Mouse (Mus musculus) forebrain, embryonic 12.5 days (tissue): Measurements from ENCODE around the gene Kcnma1. TPM values are rescaled to one million over a fixed set of nuclear protein-coding genes. Genes with fewer than 3 reads are reported as not detected.

Source experiments
- ATAC-seq: fragments of 200-750 bp; cut with Nextera tagmentation; 2 replicates; pipeline ENCODE4 v1.8.0; 2017; ENCODE audit warnings: moderate TSS enrichment; ENCODE audit not compliant: low FRiP score
- H3K27ac ChIP-seq: fragments of 300-500 bp; sonication (generic); 2 replicates; pipeline ENCODE4 v1.5.1; 2016; ENCODE audit warnings: mild to moderate bottlenecking
- H3K27me3 ChIP-seq: fragments of 300-500 bp; sonication (generic); 2 replicates; pipeline ENCODE4 v1.6.1; 2016; ENCODE audit warnings: mild to moderate bottlenecking
- H3K36me3 ChIP-seq: fragments of 300-500 bp; sonication (generic); replicated peaks from 2 replicates; pipeline ENCODE4 v1.6.1; 2016; ENCODE audit warnings: mild to moderate bottlenecking
- H3K4me1 ChIP-seq: fragments of 300-500 bp; sonication (generic); 2 replicates; pipeline ENCODE4 v1.6.1; 2016
- H3K4me2 ChIP-seq: fragments of 300-500 bp; sonication (generic); 2 replicates; pipeline ENCODE4 v1.6.1; 2016; ENCODE audit warnings: mild to moderate bottlenecking, moderate library complexity
- H3K4me3 ChIP-seq: fragments of 300-500 bp; sonication (generic); replicated peaks from 2 replicates; pipeline ENCODE4 v1.5.1; 2016; ENCODE audit warnings: mild to moderate bottlenecking
- H3K9ac ChIP-seq: fragments of 300-500 bp; sonication (generic); 2 replicates; pipeline ENCODE4 v1.6.1; 2016; ENCODE audit warnings: mild to moderate bottlenecking
- H3K9me3 ChIP-seq: fragments of 300-500 bp; sonication (generic); 2 replicates; pipeline ENCODE4 v1.6.1; 2016
- WGBS: fragments of 180-500 bp; shearing (Covaris S2); methylation state at CpG from one replicate; pipeline ENCODE4 v1.1.7; 2016; 5-methylcytosine and 5-hydroxymethylcytosine counted together
- polyA plus RNA-seq: library from polyadenylated mRNA; unstranded; fragments of >200 nt; fragmentation: Nextera tagmentation; extraction: Ambion mirVana; gene quantifications from 2 replicates; pipeline ENCODE4 v1.2.1, GENCODE M21; 2016

The Kcnma1 gene
- polyA plus RNA-seq, 1 experiment from 2014 or later, result 2.6 TPM

GRCm38 (mm10) chr14:23397642-23398041, 616.6 kb downstream of the Kcnma1 start:
- Histone ChIP-seq H3K27me3 (peaks cover 30% of the 10 kb centered on the region), H3K4me3 (no peak overlapping the region)
- ATAC-seq, result no peak

GRCm38 (mm10) chr14:23391566-23391965, 622.7 kb downstream of the Kcnma1 start:
- WGBS, result 65% methylated on average over 3 of the region's 3 CpGs
- H3K4me2 ChIP-seq, result no peak overlapping the region
- no peaks in the 10 kb centered on the region for H3K9me3 ChIP-seq
- H3K9ac ChIP-seq, result no peak overlapping the region
- ATAC-seq, result no peak
- peaks cover 31% of the 10 kb centered on the region for H3K27me3 ChIP-seq
- H3K27ac ChIP-seq, result no peak overlapping the region
- H3K36me3 ChIP-seq, result no peaks in the 10 kb centered on the region
- no peaks in the 10 kb centered on the region for H3K4me1 ChIP-seq
- H3K4me3 ChIP-seq, result no peak overlapping the region

More at GRCm38 (mm10) chr14:23397642-23398041, 616.6 kb downstream of the Kcnma1 start:
- Histone ChIP-seq H3K4me1 (no peaks in the 10 kb centered on the region; the same call in 1 of the 2 replicates), H3K4me2 (no peak overlapping the region), H3K9ac (no peak overlapping the region), H3K9me3 (no peaks in the 10 kb centered on the region), H3K27ac (no peak overlapping the region), H3K36me3 (no peaks in the 10 kb centered on the region)
- 3% methylated on average over 1 of the region's 1 CpGs for WGBS

- Histone ChIP-seq H3K27me3 (peaks cover 36% of the 10 kb centered on the region), H3K4me1 (peaks cover 6% of the 10 kb centered on the region), H3K9me3 (no peaks in the 10 kb centered on the region), H3K4me2 (no peak overlapping the region), H3K9ac (no peak overlapping the region), H3K4me3 (no peak overlapping the region), H3K27ac (no peak overlapping the region), H3K36me3 (no peaks in the 10 kb centered on the region)
- no peak for ATAC-seq
- 55% methylated on average over 5 of the region's 5 CpGs for WGBS
These were observed 623.5 kb downstream of the Kcnma1 start for GRCm38 (mm10) chr14:23390768-23391167.

GRCm38 (mm10) chr14:23390161-23390560, 624.1 kb downstream of the Kcnma1 start:
- Histone ChIP-seq H3K27me3 (peaks cover 32% of the 10 kb centered on the region), H3K4me2 (no peak overlapping the region), H3K9ac (no peak overlapping the region), H3K4me1 (peaks cover 6% of the 10 kb centered on the region), H3K9me3 (no peaks in the 10 kb centered on the region), H3K4me3 (no peak overlapping the region), H3K27ac (no peak overlapping the region), H3K36me3 (no peaks in the 10 kb centered on the region)
- ATAC-seq, result no peak
- 57% methylated on average over 4 of the region's 4 CpGs for WGBS

- Histone ChIP-seq H3K4me2 (no peak overlapping the region), H3K36me3 (no peaks in the 10 kb centered on the region), H3K27ac (no peak overlapping the region), H3K9ac (no peak overlapping the region), H3K27me3 (peaks cover 53% of the 10 kb centered on the region), H3K9me3 (no peaks in the 10 kb centered on the region), H3K4me1 (peaks cover 6% of the 10 kb centered on the region), H3K4me3 (no peak overlapping the region)
- WGBS, result 96% methylated on average over 3 of the region's 3 CpGs
- ATAC-seq, result no peak
These were observed 627.5 kb downstream of the Kcnma1 start for GRCm38 (mm10) chr14:23386786-23387185.

- 27% methylated on average over 11 of the region's 11 CpGs for WGBS
These were observed 628.3 kb downstream of the Kcnma1 start for GRCm38 (mm10) chr14:23385776-23386608.

GRCm38 (mm10) chr14:23378351-23379087, 635.8 kb downstream of the Kcnma1 start:
- H3K9me3 ChIP-seq, result no peaks in the 10 kb centered on the region
- peaks cover 16% of the 10 kb centered on the region for H3K4me1 ChIP-seq
- H3K4me3 ChIP-seq, result no peak overlapping the region
- H3K36me3 ChIP-seq, result no peaks in the 10 kb centered on the region
- 5% methylated on average over 6 of the region's 6 CpGs for WGBS
- ATAC-seq, result peak; percentile 71
- 0 out of 2 replicates have a peak overlapping the region, but pooled peaks have one; percentile 8 for H3K4me2 ChIP-seq
- H3K27me3 ChIP-seq, result peaks cover 87% of the 10 kb centered on the region
- no peak overlapping the region for H3K9ac ChIP-seq
- H3K27ac ChIP-seq, result no peak overlapping the region

More at GRCm38 (mm10) chr14:23385776-23386608, 628.3 kb downstream of the Kcnma1 start:
- Histone ChIP-seq H3K27ac (peak overlapping the region; percentile 36; the same call in 1 of the 2 replicates), H3K4me2 (no peak overlapping the region), H3K27me3 (peaks cover 56% of the 10 kb centered on the region), H3K9ac (no peak overlapping the region), H3K9me3 (no peaks in the 10 kb centered on the region), H3K4me3 (no peak overlapping the region), H3K4me1 (peaks cover 6% of the 10 kb centered on the region), H3K36me3 (no peaks in the 10 kb centered on the region)
- ATAC-seq, result peak; percentile 75; the same call in 1 of the 2 replicates

GRCm38 (mm10) chr14:23372021-23372420, 642.3 kb downstream of the Kcnma1 start:
- H3K27me3 ChIP-seq, result peaks cover 38% of the 10 kb centered on the region

GRCm38 (mm10) chr14:23360491-23360995, 653.7 kb downstream of the Kcnma1 start:
- ATAC-seq, result peak; percentile 17; the same call in 1 of the 2 replicates
- peaks cover 18% of the 10 kb centered on the region for H3K4me1 ChIP-seq
- no peak overlapping the region for H3K4me2 ChIP-seq
- 57% methylated on average over 11 of the region's 11 CpGs for WGBS
- no peak overlapping the region for H3K4me3 ChIP-seq
- no peaks in the 10 kb centered on the region for H3K9me3 ChIP-seq
- no peaks in the 10 kb centered on the region for H3K36me3 ChIP-seq
- no peak overlapping the region for H3K9ac ChIP-seq
- H3K27me3 ChIP-seq, result peaks cover 23% of the 10 kb centered on the region; the same call in 1 of the 2 replicates
- peak overlapping the region; percentile 53 for H3K27ac ChIP-seq

More at GRCm38 (mm10) chr14:23372021-23372420, 642.3 kb downstream of the Kcnma1 start:
- no peak for ATAC-seq
- no peaks in the 10 kb centered on the region for H3K36me3 ChIP-seq
- H3K27ac ChIP-seq, result no peak overlapping the region
- 58% methylated on average over 3 of the region's 3 CpGs for WGBS
- no peaks in the 10 kb centered on the region for H3K9me3 ChIP-seq
- no peak overlapping the region for H3K9ac ChIP-seq
- no peaks in the 10 kb centered on the region for H3K4me1 ChIP-seq
- no peak overlapping the region for H3K4me3 ChIP-seq
- no peak overlapping the region for H3K4me2 ChIP-seq

- WGBS, result 94% methylated on average over 6 of the region's 6 CpGs
- no peak overlapping the region for H3K4me3 ChIP-seq
- no peak overlapping the region for H3K4me2 ChIP-seq
These were observed 655.5 kb downstream of the Kcnma1 start for GRCm38 (mm10) chr14:23358776-23359175.

GRCm38 (mm10) chr14:23357529-23358278, 656.6 kb downstream of the Kcnma1 start:
- H3K4me1 ChIP-seq, result peaks cover 14% of the 10 kb centered on the region
- H3K9me3 ChIP-seq, result no peaks in the 10 kb centered on the region
- no peaks in the 10 kb centered on the region for H3K36me3 ChIP-seq
- no peak overlapping the region for H3K4me2 ChIP-seq
- no peak overlapping the region for H3K27ac ChIP-seq
- H3K27me3 ChIP-seq, result peaks cover 18% of the 10 kb centered on the region; the same call in 1 of the 2 replicates
- H3K9ac ChIP-seq, result no peak overlapping the region
- H3K4me3 ChIP-seq, result no peak overlapping the region
- 92% methylated on average over 8 of the region's 8 CpGs for WGBS
- no peak for ATAC-seq

More at GRCm38 (mm10) chr14:23358776-23359175, 655.5 kb downstream of the Kcnma1 start:
- H3K27me3 ChIP-seq, result peaks cover 23% of the 10 kb centered on the region; the same call in 1 of the 2 replicates
- peaks cover 18% of the 10 kb centered on the region for H3K4me1 ChIP-seq
- H3K27ac ChIP-seq, result no peak overlapping the region
- ATAC-seq, result no peak
- H3K9me3 ChIP-seq, result no peaks in the 10 kb centered on the region
- H3K9ac ChIP-seq, result no peak overlapping the region
- no peaks in the 10 kb centered on the region for H3K36me3 ChIP-seq
